Mouse (Mus musculus) T-helper 17 cell (primary cell): ENCODE measurements around the gene Gpr27.

Experiments used
- in situ Hi-C, 2 experiments: fragments of 300-600 bp; cut with MboI, MseI; formaldehyde crosslinking; loops; 1 replicate in 1 of 2; 2 replicates in 1 of 2; pipeline ENCODE4 v1.15.1; 2025; ENCODE audit warnings: high pct_unique_total_duplicates in 2 of 2

Gene Gpr27

GRCm38 (mm10) chr6:99692206-99692915 lies at the start of gene Gpr27:
TSS of gene Gpr27 (plus strand) at chr6:99692679.
- in situ Hi-C loops: no loop called here

GRCm38 (mm10) chr6:99643439-99644199 lies 48.9 kb upstream of the Gpr27 start:
- in situ Hi-C loops: loop anchor here in 1 of 2 experiments (25.0 kb wide), 1 partner anchor 281 kb away; no protein-coding TSS in a partner anchor

- in situ Hi-C loops: loop anchor here in 1 of 2 experiments (25.0 kb wide), 1 partner anchor 282 kb away; no protein-coding TSS in a partner anchor
Observed at GRCm38 (mm10) chr6:99644386-99644785, 48.1 kb upstream of the Gpr27 start.

DNA sequence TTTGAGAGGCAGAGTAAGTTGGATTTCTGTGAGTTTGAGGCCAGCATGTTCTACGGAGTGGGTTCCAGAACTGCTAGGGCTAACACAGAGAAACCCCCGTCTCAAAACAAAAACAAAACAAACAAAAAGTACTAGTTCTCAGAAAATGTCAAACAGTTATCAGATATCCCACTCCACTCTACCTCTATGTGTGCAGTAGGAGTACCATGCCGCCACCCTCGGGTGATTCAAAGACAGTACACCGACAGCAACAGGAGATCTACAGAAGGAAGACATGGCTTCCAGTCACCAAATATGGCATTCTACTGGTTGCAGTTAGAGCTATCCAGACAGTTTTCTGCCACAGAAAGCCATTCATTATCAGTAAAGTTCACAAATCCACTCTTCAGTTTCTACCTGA lies 47.6 kb upstream of the Gpr27 start:
- in situ Hi-C loops: loop anchor here in 1 of 2 experiments (25.0 kb wide), 1 partner anchor 283 kb away; no protein-coding TSS in a partner anchor

DNA sequence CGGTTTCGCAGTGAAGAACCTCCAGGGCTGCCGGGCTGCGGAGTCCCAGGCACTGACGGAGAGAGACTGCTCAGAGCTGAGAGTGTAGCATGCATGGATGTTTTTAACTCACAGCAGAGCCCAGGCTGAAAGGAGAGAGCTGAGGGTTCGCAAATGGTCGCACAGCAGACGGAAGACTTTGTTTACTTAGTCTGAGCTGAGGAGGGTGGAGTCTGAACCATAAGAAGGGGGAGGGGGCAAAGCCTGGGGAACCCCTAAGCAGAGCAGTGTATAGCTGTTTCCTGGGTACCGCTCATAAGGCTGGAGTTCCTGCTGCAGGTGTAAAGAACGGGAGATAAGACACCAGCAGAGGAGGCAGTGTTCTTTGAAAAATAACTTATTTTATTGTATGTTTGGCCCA lies 46.1 kb upstream of the Gpr27 start:
- in situ Hi-C loops: loop anchor here in 1 of 2 experiments (25.0 kb wide), 1 partner anchor 284 kb away; no protein-coding TSS in a partner anchor

DNA sequence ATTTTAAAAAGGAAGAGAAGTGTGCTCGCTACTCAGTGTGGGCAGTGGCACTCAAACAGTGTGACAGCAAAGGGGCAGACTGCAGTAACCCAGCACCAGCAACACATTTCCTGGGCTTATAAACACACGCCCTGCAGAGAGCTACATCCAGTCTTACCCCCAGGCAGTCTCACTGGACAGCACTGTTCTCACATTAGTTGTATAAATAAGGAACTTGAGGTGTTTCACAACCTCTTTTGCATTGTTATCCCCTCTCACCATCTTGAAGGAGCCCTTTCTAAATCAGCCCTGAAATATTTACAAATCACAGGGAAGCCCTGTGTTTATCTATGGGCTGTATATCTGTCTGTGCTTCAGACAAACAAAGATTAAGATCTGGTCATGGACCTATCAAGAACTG lies 43.2 kb upstream of the Gpr27 start:
- in situ Hi-C loops: loop anchor here in 1 of 2 experiments (25.0 kb wide), 1 partner anchor 287 kb away; no protein-coding TSS in a partner anchor

DNA sequence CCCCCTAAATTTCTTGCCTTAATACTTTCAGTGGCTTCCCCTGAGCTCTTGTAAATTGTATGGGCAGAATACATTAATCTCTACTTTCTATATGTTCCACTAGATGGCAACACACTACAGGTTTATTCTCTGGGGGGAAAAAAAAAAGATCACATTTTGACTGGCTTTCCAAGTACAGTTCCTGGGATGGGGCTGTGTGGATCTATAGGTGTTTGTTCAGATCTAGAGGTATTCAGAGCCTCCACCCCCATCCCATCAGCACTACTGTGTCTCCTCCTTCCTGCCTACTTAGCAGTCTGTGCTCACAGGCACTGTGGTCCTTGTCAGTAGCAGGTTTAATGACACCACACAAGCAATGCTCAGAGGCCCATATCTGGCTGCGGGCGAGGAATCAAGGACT lies 40.1 kb upstream of the Gpr27 start:
- in situ Hi-C loops: loop anchor here (25.0 kb wide), 2 partner anchors 1185 to 1210 kb away; partner anchors contain the start of gene Ppp4r2 (in 1 of the 2)

DNA sequence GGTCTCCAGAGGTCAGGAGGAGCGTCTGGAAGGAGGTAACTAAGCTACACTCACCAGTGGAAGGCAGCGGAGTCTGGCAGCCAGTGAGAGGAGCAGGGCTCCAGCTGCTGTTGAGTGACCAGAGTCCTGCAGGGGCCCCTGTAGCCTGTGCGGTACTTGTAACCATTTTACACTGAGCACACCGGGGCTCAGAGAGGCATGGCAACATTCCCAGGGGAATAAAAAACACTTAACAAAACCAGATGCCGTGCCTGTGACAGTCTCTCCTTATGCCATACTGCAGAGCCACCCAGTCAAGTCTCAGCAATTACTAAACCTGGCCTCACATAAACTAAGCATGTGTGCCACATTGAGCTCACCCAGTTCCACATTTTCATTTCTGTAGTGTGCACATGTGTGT lies 38.1 kb upstream of the Gpr27 start:
- in situ Hi-C loops: loop anchor here (25.0 kb wide), 2 partner anchors 1183 to 1208 kb away; partner anchors contain the start of gene Ppp4r2 (in 1 of the 2)

DNA sequence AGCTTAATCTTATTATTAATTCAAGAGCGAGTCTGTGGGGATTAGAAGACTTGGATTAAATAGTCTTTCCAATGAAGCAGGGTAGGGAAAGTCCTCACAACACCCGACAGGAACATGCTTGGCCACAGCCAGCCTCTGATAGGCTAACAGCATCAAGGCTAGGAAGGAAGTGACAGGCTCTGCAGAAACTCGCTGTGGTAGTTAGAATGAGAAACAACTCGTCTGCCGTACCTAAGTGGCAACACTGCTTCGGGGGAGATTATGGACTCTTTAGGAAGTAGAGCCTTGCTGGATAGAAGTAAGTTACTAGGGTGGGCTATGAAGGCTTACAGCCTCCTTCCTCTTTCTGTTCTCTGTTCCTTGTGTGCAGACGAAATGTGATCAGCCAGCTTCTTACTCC lies 37.0 kb upstream of the Gpr27 start:
- in situ Hi-C loops: loop anchor here (25.0 kb wide), 2 partner anchors 1182 to 1207 kb away; partner anchors contain the start of gene Ppp4r2 (in 1 of the 2)

- in situ Hi-C loops: loop anchor here (25.0 kb wide), 2 partner anchors 1181 to 1206 kb away; partner anchors contain the start of gene Ppp4r2 (in 1 of the 2)
Observed at GRCm38 (mm10) chr6:99656088-99656487, 36.4 kb upstream of the Gpr27 start.

- in situ Hi-C loops: loop anchor here (25.0 kb wide), 2 partner anchors 1179 to 1204 kb away; partner anchors contain the start of gene Ppp4r2 (in 1 of the 2)
Observed at GRCm38 (mm10) chr6:99658586-99658985, 33.9 kb upstream of the Gpr27 start.

GRCm38 (mm10) chr6:99660443-99660842 lies 32.0 kb upstream of the Gpr27 start:
- in situ Hi-C loops: loop anchor here (5.0 to 25.0 kb wide), 3 partner anchors 1053 to 1202 kb away; partner anchors contain the start of gene Ppp4r2 (in 1 of the 2)

DNA sequence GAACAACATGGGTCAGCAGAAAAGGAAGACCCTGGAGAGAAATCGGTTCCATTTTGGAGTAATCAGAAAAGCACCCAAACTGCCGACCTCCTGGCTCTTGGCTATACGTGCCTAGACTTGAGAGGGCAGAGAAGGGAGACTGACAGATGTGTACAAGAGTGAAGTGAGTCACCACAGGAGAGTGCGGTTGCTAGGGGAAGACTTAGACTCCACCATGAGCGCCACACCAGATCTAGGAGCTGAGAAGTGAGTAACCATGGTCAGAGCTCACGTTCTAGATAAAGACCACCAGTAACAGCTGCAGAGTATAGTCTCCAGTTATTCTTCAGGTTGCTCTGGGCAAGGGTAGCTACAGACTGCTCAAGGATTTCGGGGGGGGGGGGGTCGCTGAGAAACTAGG lies 29.2 kb upstream of the Gpr27 start:
- in situ Hi-C loops: loop anchor here (5.0 to 25.0 kb wide), 3 partner anchors 1056 to 1199 kb away; partner anchors contain the start of gene Ppp4r2 (in 1 of the 2)

DNA sequence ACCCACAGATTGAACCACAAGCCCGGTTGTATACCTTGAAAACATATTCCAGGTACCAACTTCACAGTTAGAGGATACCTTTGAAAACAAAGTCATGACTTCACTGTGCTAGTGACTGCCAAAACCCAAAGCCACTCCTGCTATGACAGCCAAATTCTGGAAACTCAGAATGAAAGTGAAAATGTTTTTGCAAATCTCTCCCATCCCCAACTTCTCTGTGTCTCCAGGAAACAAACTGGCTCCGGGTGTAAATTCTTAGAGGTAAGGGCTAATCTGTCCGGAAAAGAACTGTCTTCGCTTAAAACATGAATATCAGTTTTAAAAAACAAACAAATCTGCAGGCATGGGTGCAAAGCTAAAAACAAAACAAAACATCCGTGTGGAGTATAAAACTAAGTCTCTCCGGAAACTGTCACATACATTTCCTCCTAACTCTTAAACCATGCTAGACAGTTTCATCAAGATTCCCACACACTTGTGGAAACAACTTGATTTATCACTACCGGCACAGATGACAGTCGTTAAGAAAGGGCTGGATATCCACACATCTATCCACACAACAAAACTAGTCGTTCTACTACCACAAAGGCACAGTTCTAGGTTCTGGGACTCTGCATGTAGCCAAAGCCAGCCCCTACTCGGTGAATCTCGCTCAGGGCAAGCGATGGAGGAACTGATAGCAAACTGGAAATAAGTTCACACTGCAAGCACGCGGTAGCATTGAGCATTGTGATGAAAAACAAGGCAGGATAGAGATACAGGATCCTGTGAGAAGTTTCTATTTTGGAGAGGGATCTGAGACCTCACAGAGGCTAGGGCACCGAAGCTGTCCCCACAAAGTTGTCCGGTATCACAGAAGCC lies 26.8 kb upstream of the Gpr27 start:
- in situ Hi-C loops: loop anchor here (25.0 kb wide), 2 partner anchors 1172 to 1197 kb away; partner anchors contain the start of gene Ppp4r2 (in 1 of the 2)

DNA sequence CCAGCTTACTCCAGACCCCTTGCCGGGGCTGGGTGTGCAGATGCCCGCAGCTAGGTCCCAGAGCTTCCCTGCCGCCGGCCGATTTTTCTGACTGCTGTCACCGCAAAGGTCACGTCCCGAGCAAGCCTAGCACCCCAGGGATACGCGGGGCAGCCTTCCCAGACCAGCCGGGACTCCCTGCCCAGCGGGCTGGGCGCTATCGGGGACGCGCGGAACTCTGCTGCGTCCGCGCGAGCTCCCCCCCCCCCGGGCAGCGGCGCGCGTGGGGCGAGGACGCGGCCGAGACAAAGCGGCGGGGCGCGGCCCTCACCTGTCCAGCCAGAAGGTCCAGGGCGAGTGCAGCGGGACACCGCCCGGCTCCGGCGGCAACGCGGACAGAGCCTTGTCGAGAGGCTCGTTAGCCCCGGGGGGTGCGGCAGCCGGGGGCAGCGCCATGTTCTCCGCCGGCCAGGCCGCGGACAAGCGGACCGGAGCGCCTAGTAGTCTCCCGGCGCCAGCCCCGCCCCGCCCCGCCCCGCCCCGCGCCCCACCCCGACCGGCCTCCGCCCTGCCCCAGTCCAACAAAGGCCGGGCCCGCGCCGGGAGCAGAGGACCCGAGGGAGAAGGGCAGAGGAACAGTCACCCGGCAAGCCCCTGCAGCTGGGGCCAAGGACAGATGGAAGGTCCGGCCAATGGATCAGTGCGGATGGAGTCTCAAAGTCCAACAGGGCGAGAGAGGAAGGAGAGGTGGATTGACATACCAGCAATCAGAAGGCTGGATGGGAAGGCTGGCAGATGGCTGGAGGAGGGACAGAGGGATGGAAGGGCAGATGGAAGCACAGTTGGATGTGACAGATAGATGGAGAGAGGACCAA lies 25.9 kb upstream of the Gpr27 start, which contains the start of the genes Eif4e3 and Gm20696:
TSS of gene Eif4e3 (minus strand) at position 454 of the 854 bp plus-strand sequence.
TSS of gene Gm20696 (minus strand) at position 480 of the 854 bp plus-strand sequence.
- in situ Hi-C loops: loop anchor here (25.0 kb wide), 2 partner anchors 1171 to 1196 kb away; partner anchors contain the start of gene Ppp4r2 (in 1 of the 2)

DNA sequence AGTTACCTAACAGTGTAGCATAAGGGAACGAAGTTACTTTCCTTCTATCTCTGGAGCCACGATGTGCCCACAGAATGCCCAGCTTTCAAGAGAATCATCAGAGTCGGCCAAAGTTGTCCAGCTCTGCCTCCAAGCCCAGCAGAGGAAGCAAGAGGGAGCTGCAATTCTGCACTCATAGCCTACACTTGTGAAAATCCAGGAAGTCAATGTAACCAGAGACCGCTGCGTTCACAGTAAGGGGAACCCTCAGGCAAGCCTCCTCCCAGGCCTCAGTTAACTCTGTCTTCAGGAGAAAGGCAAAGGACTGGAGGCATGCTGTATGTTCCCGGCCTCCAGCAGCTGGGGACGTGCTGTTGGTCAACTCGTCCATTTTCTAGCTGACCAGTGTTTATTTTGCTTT lies 25.2 kb upstream of the Gpr27 start:
- in situ Hi-C loops: loop anchor here (25.0 kb wide), 2 partner anchors 1170 to 1195 kb away; partner anchors contain the start of gene Ppp4r2 (in 1 of the 2)

GRCm38 (mm10) chr6:99669481-99670325 lies 22.8 kb upstream of the Gpr27 start:
- in situ Hi-C loops: loop anchor here (25.0 kb wide), 2 partner anchors 1168 to 1193 kb away; partner anchors contain the start of gene Ppp4r2 (in 1 of the 2)
